20 mouse cellular contexts compared by ENCODE assay signal in genomic region chr9:119090462-119090861, GRCm38 (mm10). TPM values are rescaled to one million over a fixed set of nuclear protein-coding genes. Genes with fewer than 3 reads are reported as not detected.
DNase-seq lines count a peak whose midpoint lies in the region; ATAC-seq and TF ChIP-seq lines count a peak whose summit lies in the region.
"Had no signal": no experiment of that assay in that cellular context is flagged by ENCODE, and none has a peak within 500 bp of the region (broad histone marks: within the 10 kb centered on the region; RNA-seq: fewer than 3 reads in every experiment).

No protein-coding gene starts in this region.

- no peak for TF ChIP-seq EP300 in stomach, postnatal 0 days (optimal IDR thresholded peaks at IDR 0.05)

- no peaks in the 10 kb centered on the region for H3K9me3 ChIP-seq in heart, embryonic 12.5 days (replicated peaks)
- H3K9me3 ChIP-seq in hindbrain, embryonic 13.5 days: no peaks in the 10 kb centered on the region
- H3K9me3 ChIP-seq in hindbrain, embryonic 16.5 days (ENCODE audit: control insufficient read depth, low read length): no peaks in the 10 kb centered on the region
- no peaks in the 10 kb centered on the region for H3K9me3 ChIP-seq in stomach, embryonic 15.5 days
- H3K9me3 ChIP-seq in stomach, postnatal 0 days (ENCODE audit: control insufficient read depth, low read length): no peaks in the 10 kb centered on the region
- H3K9me3 ChIP-seq in stomach, embryonic 16.5 days (replicated peaks; ENCODE audit: control insufficient read depth, low read length): no peaks in the 10 kb centered on the region
- H3K9me3 ChIP-seq: embryonic facial prominence, embryonic 10.5 days; embryonic facial prominence, embryonic 12.5 days; forebrain, embryonic 13.5 days; forebrain, embryonic 15.5 days had no signal

- TF ChIP-seq CTCF in stomach, postnatal 0 days (IDR thresholded peaks at IDR 0.05; ENCODE audit: low read depth): no peak

- H3K27me3 ChIP-seq in heart, embryonic 12.5 days (replicated peaks): 0 out of 2 replicates have a peak, but pooled peaks cover 6% of the 10 kb centered on the region
- peaks cover 37% of the 10 kb centered on the region for H3K27me3 ChIP-seq in hindbrain, embryonic 13.5 days
- H3K27me3 ChIP-seq in hindbrain, embryonic 16.5 days (replicated peaks; ENCODE audit: control insufficient read depth, insufficient read depth, low read length): no peaks in the 10 kb centered on the region
- no peaks in the 10 kb centered on the region for H3K27me3 ChIP-seq in stomach, embryonic 15.5 days (replicated peaks)
- H3K27me3 ChIP-seq in stomach, postnatal 0 days (ENCODE audit: control insufficient read depth, insufficient read depth, low read length): no peaks in the 10 kb centered on the region
- H3K27me3 ChIP-seq in stomach, embryonic 16.5 days (ENCODE audit: control insufficient read depth, insufficient read depth, low read length): no peaks in the 10 kb centered on the region

- H3K9ac ChIP-seq in heart, embryonic 12.5 days: no peak overlapping the region
- H3K9ac ChIP-seq in hindbrain, embryonic 13.5 days: 0 out of 2 replicates have a peak overlapping the region, but pooled peaks have one; percentile 13
- no peak overlapping the region for H3K9ac ChIP-seq in hindbrain, embryonic 16.5 days (ENCODE audit: low read depth, low read length)
- no peak overlapping the region for H3K9ac ChIP-seq in stomach, embryonic 15.5 days
- no peak overlapping the region for H3K9ac ChIP-seq in stomach, postnatal 0 days (ENCODE audit: low read length)
- H3K9ac ChIP-seq in stomach, embryonic 16.5 days (ENCODE audit: low read length): peak overlapping the region; percentile 37
- H3K9ac ChIP-seq: embryonic facial prominence, embryonic 12.5 days; forebrain, embryonic 13.5 days; forebrain, embryonic 15.5 days had no signal

- H3K4me3 ChIP-seq in heart, embryonic 12.5 days: no peak overlapping the region
- H3K4me3 ChIP-seq in hindbrain, embryonic 13.5 days: no peak overlapping the region
- H3K4me3 ChIP-seq in hindbrain, embryonic 16.5 days (ENCODE audit: low read length): no peak overlapping the region
- H3K4me3 ChIP-seq in stomach, embryonic 15.5 days (replicated peaks): no peak overlapping the region
- H3K4me3 ChIP-seq in stomach, postnatal 0 days (ENCODE audit: low read depth, low read length): no peak overlapping the region
- no peak overlapping the region for H3K4me3 ChIP-seq in stomach, embryonic 16.5 days (replicated peaks; ENCODE audit: low read length)
- H3K4me3 ChIP-seq: embryonic facial prominence, embryonic 10.5 days; embryonic facial prominence, embryonic 12.5 days; forebrain, embryonic 13.5 days; forebrain, embryonic 15.5 days had no signal

- H3K4me2 ChIP-seq in heart, embryonic 12.5 days: no peak overlapping the region
- H3K4me2 ChIP-seq in hindbrain, embryonic 13.5 days: no peak overlapping the region
- H3K4me2 ChIP-seq in hindbrain, embryonic 16.5 days (ENCODE audit: low read length): no peak overlapping the region
- H3K4me2 ChIP-seq in stomach, embryonic 15.5 days: peak overlapping the region; percentile 3; the same call in 1 of the 2 replicates
- H3K4me2 ChIP-seq in stomach, postnatal 0 days (replicated peaks; ENCODE audit: low read depth): no peak overlapping the region
- 0 out of 2 replicates have a peak overlapping the region, but pooled peaks have one; percentile 87 for H3K4me2 ChIP-seq in stomach, embryonic 16.5 days (ENCODE audit: low read depth, low read length)
- H3K4me2 ChIP-seq: embryonic facial prominence, embryonic 12.5 days; forebrain, embryonic 13.5 days; forebrain, embryonic 15.5 days had no signal

- 88% methylated on average over 5 of the region's 5 CpGs for WGBS in heart, embryonic 12.5 days
- WGBS in hindbrain, embryonic 13.5 days: 93% methylated on average over 5 of the region's 5 CpGs
- WGBS in hindbrain, embryonic 16.5 days: 92% methylated on average over 5 of the region's 5 CpGs
- 90% methylated on average over 5 of the region's 5 CpGs for WGBS in stomach, embryonic 15.5 days
- WGBS in stomach, postnatal 0 days: 90% methylated on average over 5 of the region's 5 CpGs
- 91% methylated on average over 5 of the region's 5 CpGs for WGBS in stomach, embryonic 16.5 days

- H3K4me1 ChIP-seq in heart, embryonic 12.5 days (replicated peaks): peaks cover 56% of the 10 kb centered on the region
- peaks cover 78% of the 10 kb centered on the region for H3K4me1 ChIP-seq in hindbrain, embryonic 13.5 days (replicated peaks)
- peaks cover 36% of the 10 kb centered on the region for H3K4me1 ChIP-seq in hindbrain, embryonic 16.5 days (ENCODE audit: control insufficient read depth, insufficient read depth, low read depth, low read length)
- peaks cover 45% of the 10 kb centered on the region for H3K4me1 ChIP-seq in stomach, embryonic 15.5 days
- peaks cover 6% of the 10 kb centered on the region for H3K4me1 ChIP-seq in stomach, postnatal 0 days (replicated peaks; ENCODE audit: control insufficient read depth, insufficient read depth)
- peaks cover 38% of the 10 kb centered on the region for H3K4me1 ChIP-seq in stomach, embryonic 16.5 days (ENCODE audit: control insufficient read depth, insufficient read depth, low read length)

- no peaks in the 10 kb centered on the region for H3K36me3 ChIP-seq in heart, embryonic 12.5 days
- no peaks in the 10 kb centered on the region for H3K36me3 ChIP-seq in hindbrain, embryonic 13.5 days
- H3K36me3 ChIP-seq in hindbrain, embryonic 16.5 days (ENCODE audit: control insufficient read depth, insufficient read depth, low read length): no peaks in the 10 kb centered on the region
- H3K36me3 ChIP-seq in stomach, embryonic 15.5 days: no peaks in the 10 kb centered on the region
- H3K36me3 ChIP-seq in stomach, postnatal 0 days (ENCODE audit: control insufficient read depth, insufficient read depth, low read length): no peaks in the 10 kb centered on the region
- no peaks in the 10 kb centered on the region for H3K36me3 ChIP-seq in stomach, embryonic 16.5 days (ENCODE audit: control insufficient read depth, insufficient read depth, low read length)
- H3K36me3 ChIP-seq: embryonic facial prominence, embryonic 10.5 days; embryonic facial prominence, embryonic 12.5 days; forebrain, embryonic 15.5 days had no signal

- DNase-seq in heart, adult 11 months: peak; percentile 92
- no peak for DNase-seq in stomach, postnatal 0 days (ENCODE audit: low spot score)
- no peak for DNase-seq in thymus, postnatal 14 days
- DNase-seq: adrenal gland, adult 2 months; adrenal gland, postnatal 10 days; adrenal gland, postnatal 25 days; cerebellum, adult 11-12 months; cerebellum, adult 2 months; cerebellum, adult 9-10 months; cerebellum, postnatal 10 days; cerebellum, postnatal 25 days had no signal

- ATAC-seq in heart, embryonic 12.5 days (ENCODE audit: insufficient number of reproducible peaks, low FRiP score): no peak
- ATAC-seq in hindbrain, embryonic 13.5 days (ENCODE audit: low FRiP score): no peak
- ATAC-seq in hindbrain, embryonic 16.5 days: no peak
- no peak for ATAC-seq in stomach, embryonic 15.5 days (ENCODE audit: insufficient read depth, low FRiP score, low read depth)
- no peak for ATAC-seq in stomach, postnatal 0 days (ENCODE audit: low FRiP score, low TSS enrichment)
- no peak for ATAC-seq in stomach, embryonic 16.5 days (ENCODE audit: insufficient read depth, low FRiP score)
- ATAC-seq: forebrain, embryonic 13.5 days; forebrain, embryonic 15.5 days had no signal

- H3K27ac ChIP-seq in heart, embryonic 12.5 days (ENCODE audit: poor library complexity, severe bottlenecking): no peak overlapping the region
- no peak overlapping the region for H3K27ac ChIP-seq in hindbrain, embryonic 13.5 days
- no peak overlapping the region for H3K27ac ChIP-seq in hindbrain, embryonic 16.5 days (ENCODE audit: low read depth, low read length)
- H3K27ac ChIP-seq in stomach, embryonic 15.5 days: no peak overlapping the region
- H3K27ac ChIP-seq in stomach, postnatal 0 days (replicated peaks): no peak overlapping the region
- peak overlapping the region; percentile 11; the same call in 1 of the 2 replicates for H3K27ac ChIP-seq in stomach, embryonic 16.5 days (ENCODE audit: low read length)
- H3K27ac ChIP-seq: embryonic facial prominence, embryonic 10.5 days; embryonic facial prominence, embryonic 12.5 days; forebrain, embryonic 13.5 days; forebrain, embryonic 15.5 days had no signal

RNA-seq across cellular contexts. Expression of gene Plcd1, which starts 2.8 kb away (rescaled TPM):
- polyA plus RNA-seq in heart, embryonic 12.5 days (2016; fragmentation: Nextera tagmentation; extraction: Ambion mirVana): 19.1 and 20.7 TPM in 2 replicates
- 22.5 and 23.8 TPM in 2 replicates for polyA plus RNA-seq in hindbrain, embryonic 13.5 days (2015; fragmentation: Nextera tagmentation; extraction: Ambion mirVana)
- polyA plus RNA-seq in hindbrain, embryonic 16.5 days (2015; fragmentation: Nextera tagmentation; extraction: Ambion mirVana): 20.7 and 22.4 TPM in 2 replicates
- polyA plus RNA-seq in stomach, embryonic 15.5 days (2015; fragmentation: Nextera tagmentation; extraction: Ambion mirVana): 39.4 and 50.5 TPM in 2 replicates
- polyA plus RNA-seq in stomach, postnatal 0 days (2015; fragmentation: Nextera tagmentation; extraction: Ambion mirVana): 35.3 and 39.2 TPM in 2 replicates
- polyA plus RNA-seq in stomach, embryonic 16.5 days (2015; fragmentation: Nextera tagmentation; extraction: Ambion mirVana): 75.9 and 92.4 TPM in 2 replicates

RNA-seq across cellular contexts. Expression of gene Dlec1, which starts 11.8 kb away (rescaled TPM):
- polyA plus RNA-seq in heart, embryonic 12.5 days (2016; fragmentation: Nextera tagmentation; extraction: Ambion mirVana): 0.49 and 0.55 TPM in 2 replicates
- polyA plus RNA-seq in hindbrain, embryonic 13.5 days (2015; fragmentation: Nextera tagmentation; extraction: Ambion mirVana): 0.38 and 1.5 TPM in 2 replicates
- 0.77 and 2.9 TPM in 2 replicates for polyA plus RNA-seq in hindbrain, embryonic 16.5 days (2015; fragmentation: Nextera tagmentation; extraction: Ambion mirVana)
- polyA plus RNA-seq in stomach, embryonic 15.5 days (2015; fragmentation: Nextera tagmentation; extraction: Ambion mirVana): 0.85 and 0.89 TPM in 2 replicates
- polyA plus RNA-seq in stomach, postnatal 0 days (2015; fragmentation: Nextera tagmentation; extraction: Ambion mirVana): 0.18 TPM in 2 replicates
- polyA plus RNA-seq in stomach, embryonic 16.5 days (2015; fragmentation: Nextera tagmentation; extraction: Ambion mirVana): 0.71 and 0.77 TPM in 2 replicates

RNA-seq across cellular contexts. Expression of gene Vill, which starts 37.9 kb away (rescaled TPM):
- 14.3 and 15.3 TPM in 2 replicates for polyA plus RNA-seq in heart, embryonic 12.5 days (2016; fragmentation: Nextera tagmentation; extraction: Ambion mirVana)
- 4.2 TPM in 2 replicates for polyA plus RNA-seq in hindbrain, embryonic 13.5 days (2015; fragmentation: Nextera tagmentation; extraction: Ambion mirVana)
- polyA plus RNA-seq in hindbrain, embryonic 16.5 days (2015; fragmentation: Nextera tagmentation; extraction: Ambion mirVana): 4.7 and 5.0 TPM in 2 replicates
- 31.6 and 33.6 TPM in 2 replicates for polyA plus RNA-seq in stomach, embryonic 15.5 days (2015; fragmentation: Nextera tagmentation; extraction: Ambion mirVana)
- 55.0 and 61.3 TPM in 2 replicates for polyA plus RNA-seq in stomach, postnatal 0 days (2015; fragmentation: Nextera tagmentation; extraction: Ambion mirVana)
- 43.0 and 52.7 TPM in 2 replicates for polyA plus RNA-seq in stomach, embryonic 16.5 days (2015; fragmentation: Nextera tagmentation; extraction: Ambion mirVana)

Comparison
In these comparisons a context has a peak if more than half of its experiments do, and no peak if none do; other contexts are left out.
1. H3K4me2 ChIP-seq: peak in stomach, embryonic 15.5 days (single experiment) and stomach, embryonic 16.5 days (single experiment); none in heart, embryonic 12.5 days (single experiment), hindbrain, embryonic 13.5 days (single experiment), hindbrain, embryonic 16.5 days (single experiment) and stomach, postnatal 0 days (single experiment).
2. H3K9ac ChIP-seq: peak in hindbrain, embryonic 13.5 days (single experiment) and stomach, embryonic 16.5 days (single experiment); none in heart, embryonic 12.5 days (single experiment), hindbrain, embryonic 16.5 days (single experiment), stomach, embryonic 15.5 days (single experiment) and stomach, postnatal 0 days (single experiment).